Mouse (Mus musculus) spleen, postnatal 36 days (tissue): ENCODE results near the gene Il13ra1.
A peak's percentile ranks its signal among the peaks of the same experiment; 100 is the strongest.

ENCODE experiments used
- DNase-seq, 2 experiments: peaks; one replicate each; pipeline ENCODE4 v3.0.0; 2022; ENCODE audit warnings: low spot score in 2 of 2, mixed read lengths in 1 of 2

The Il13ra1 gene

GRCm38 (mm10) chrX:36111622-36112421, at the start of gene Il13ra1:
Il13ra1 (plus strand) TSS chrX:36112110.
- DNase-seq: peak in 1 of 2 experiments; percentile 5

- no peak for DNase-seq
Measured at GRCm38 (mm10) chrX:36073997-36074396, 37.9 kb upstream of the Il13ra1 start.

- DNase-seq: no peak
Measured at GRCm38 (mm10) chrX:36077164-36077563, 34.7 kb upstream of the Il13ra1 start.

- peak; percentile 4 to 18 for DNase-seq
Measured at GRCm38 (mm10) chrX:36082917-36083316, 29.0 kb upstream of the Il13ra1 start.

- no peak for DNase-seq
Measured at GRCm38 (mm10) chrX:36088464-36089256, 23.2 kb upstream of the Il13ra1 start.

- DNase-seq: peak in 1 of 2 experiments; percentile 3
Measured at GRCm38 (mm10) chrX:36100883-36101282, 11.0 kb upstream of the Il13ra1 start.

- DNase-seq: no peak
Measured at GRCm38 (mm10) chrX:36101318-36101717, 10.6 kb upstream of the Il13ra1 start.

GRCm38 (mm10) chrX:36108601-36109000, 3.3 kb upstream of the Il13ra1 start:
- no peak for DNase-seq

- no peak for DNase-seq
Measured at GRCm38 (mm10) chrX:36112422-36112750, 476 bp downstream of the Il13ra1 start.

- DNase-seq: no peak
Measured at GRCm38 (mm10) chrX:36115171-36115570, 3.3 kb downstream of the Il13ra1 start.

GRCm38 (mm10) chrX:36129037-36129770, 17.3 kb downstream of the Il13ra1 start:
- peak in 1 of 2 experiments; percentile 1 for DNase-seq

GRCm38 (mm10) chrX:36129771-36130108, 17.8 kb downstream of the Il13ra1 start:
- DNase-seq: no peak

GRCm38 (mm10) chrX:36136346-36136745, 24.4 kb downstream of the Il13ra1 start:
- DNase-seq: no peak

- no peak for DNase-seq
Measured at GRCm38 (mm10) chrX:36141994-36142639, 30.2 kb downstream of the Il13ra1 start.

GRCm38 (mm10) chrX:36146746-36147145, 34.8 kb downstream of the Il13ra1 start:
- no peak for DNase-seq

- DNase-seq: no peak
Measured at GRCm38 (mm10) chrX:36150100-36150499, 38.2 kb downstream of the Il13ra1 start.

- DNase-seq: no peak
Measured at GRCm38 (mm10) chrX:36156677-36157076, 44.8 kb downstream of the Il13ra1 start.

GRCm38 (mm10) chrX:36161567-36161966, 49.7 kb downstream of the Il13ra1 start:
- no peak for DNase-seq

- DNase-seq: peak; percentile 5 to 6
Measured at GRCm38 (mm10) chrX:36183625-36184024, 71.7 kb downstream of the Il13ra1 start.

- DNase-seq: no peak
Measured at GRCm38 (mm10) chrX:36186036-36186435, 74.1 kb downstream of the Il13ra1 start.

GRCm38 (mm10) chrX:36186443-36186842, 74.5 kb downstream of the Il13ra1 start:
- DNase-seq: no peak

GRCm38 (mm10) chrX:36193951-36194350, 82.0 kb downstream of the Il13ra1 start:
- DNase-seq: no peak
